Mouse (Mus musculus) E14TG2a.4 (cell line): ENCODE measurements around the gene Musk.
A peak's percentile ranks its signal among the peaks of the same experiment; 100 is the strongest.

Experiments
- H3K27me3 ChIP-seq: 2 replicates; pipeline ENCODE4 v1.6.1; 2014; ENCODE audit warnings: low read length, control low read depth; ENCODE audit not compliant: insufficient read depth
- H3K36me3 ChIP-seq: 2 replicates; pipeline ENCODE4 v1.6.1; 2014; ENCODE audit warnings: low read length, control low read depth; ENCODE audit not compliant: insufficient read depth
- H3K4me1 ChIP-seq: replicated peaks from 2 replicates; pipeline ENCODE4 v1.6.1; 2014; ENCODE audit warnings: low read depth, low read length, control low read depth
- H3K4me3 ChIP-seq: replicated peaks from 2 replicates; pipeline ENCODE4 v1.5.1; 2014; ENCODE audit warnings: mild to moderate bottlenecking, low read length
- H3K9me3 ChIP-seq: 2 replicates; pipeline ENCODE4 v1.6.1; 2014; ENCODE audit warnings: low read length, control low read depth
- CTCF ChIP-seq: conservative IDR thresholded peaks from 2 replicates; pipeline ENCODE4 v1.5.1; 2014; ENCODE audit warnings: low read length
- NANOG ChIP-seq: IDR thresholded peaks from 2 replicates; pipeline ENCODE4 v1.6.1; 2014; ENCODE audit warnings: borderline replicate concordance, low read length, mixed read lengths
- POU5F1 ChIP-seq: IDR thresholded peaks from 2 replicates; pipeline ENCODE4 v1.6.1; 2014; ENCODE audit warnings: low read length, borderline replicate concordance

Gene Musk

GRCm38 (mm10) chr4:58373599-58373998 lies 87.8 kb downstream of the Musk start:
- Histone ChIP-seq H3K36me3 (no peaks in the 10 kb centered on the region), H3K9me3 (no peaks in the 10 kb centered on the region), H3K4me3 (no peak overlapping the region), H3K27me3 (no peaks in the 10 kb centered on the region), H3K4me1 (no peaks in the 10 kb centered on the region)
- TF ChIP-seq CTCF, result no peak
- TF ChIP-seq POU5F1, result no peak
- no peak for TF ChIP-seq NANOG

GRCm38 (mm10) chr4:58374141-58374870 lies 88.5 kb downstream of the Musk start:
- Histone ChIP-seq H3K4me1 (no peaks in the 10 kb centered on the region), H3K36me3 (no peaks in the 10 kb centered on the region), H3K4me3 (no peak overlapping the region), H3K9me3 (no peaks in the 10 kb centered on the region), H3K27me3 (no peaks in the 10 kb centered on the region)
- TF ChIP-seq NANOG, result no peak
- TF ChIP-seq CTCF, result no peak
- no peak for TF ChIP-seq POU5F1

GRCm38 (mm10) chr4:58379186-58379585 lies 93.4 kb downstream of the Musk start:
- no peaks in the 10 kb centered on the region for H3K9me3 ChIP-seq

GRCm38 (mm10) chr4:58400861-58401341 lies 115.1 kb downstream of the Musk start:
- H3K9me3 ChIP-seq, result peaks cover 14% of the 10 kb centered on the region
- no peaks in the 10 kb centered on the region for H3K27me3 ChIP-seq
- H3K36me3 ChIP-seq, result no peaks in the 10 kb centered on the region
- H3K4me1 ChIP-seq, result no peaks in the 10 kb centered on the region
- no peak for TF ChIP-seq CTCF
- H3K4me3 ChIP-seq, result no peak overlapping the region

More at GRCm38 (mm10) chr4:58379186-58379585, 93.4 kb downstream of the Musk start:
- H3K36me3 ChIP-seq, result no peaks in the 10 kb centered on the region
- H3K4me1 ChIP-seq, result no peaks in the 10 kb centered on the region
- H3K27me3 ChIP-seq, result no peaks in the 10 kb centered on the region
- TF ChIP-seq NANOG, result no peak
- no peak for TF ChIP-seq POU5F1
- TF ChIP-seq CTCF, result no peak
- H3K4me3 ChIP-seq, result no peak overlapping the region

- Histone ChIP-seq H3K36me3 (no peaks in the 10 kb centered on the region), H3K27me3 (no peaks in the 10 kb centered on the region), H3K4me1 (no peaks in the 10 kb centered on the region), H3K9me3 (peaks cover 20% of the 10 kb centered on the region), H3K4me3 (no peak overlapping the region)
- TF ChIP-seq CTCF (no peak), POU5F1 (no peak), NANOG (no peak)
Measured at GRCm38 (mm10) chr4:58401973-58402501, 116.3 kb downstream of the Musk start.

- H3K27me3 ChIP-seq, result peaks cover 4% of the 10 kb centered on the region; the same call in 1 of the 2 replicates
- H3K36me3 ChIP-seq, result no peaks in the 10 kb centered on the region
- no peaks in the 10 kb centered on the region for H3K9me3 ChIP-seq
- no peaks in the 10 kb centered on the region for H3K4me1 ChIP-seq
- no peak overlapping the region for H3K4me3 ChIP-seq
- TF ChIP-seq CTCF (peak; percentile 32), NANOG (no peak)
Measured at GRCm38 (mm10) chr4:58413188-58414185, 127.7 kb downstream of the Musk start.

- no peaks in the 10 kb centered on the region for H3K4me1 ChIP-seq
- H3K4me3 ChIP-seq, result no peak overlapping the region
- H3K36me3 ChIP-seq, result no peaks in the 10 kb centered on the region
- TF ChIP-seq NANOG, result no peak
- TF ChIP-seq POU5F1, result no peak
- TF ChIP-seq CTCF, result peak; percentile 42
- H3K9me3 ChIP-seq, result no peaks in the 10 kb centered on the region
- peaks cover 4% of the 10 kb centered on the region; the same call in 1 of the 2 replicates for H3K27me3 ChIP-seq
Measured at GRCm38 (mm10) chr4:58415537-58415936, 129.8 kb downstream of the Musk start.

GRCm38 (mm10) chr4:58417319-58417718 lies 131.6 kb downstream of the Musk start:
- no peak for TF ChIP-seq POU5F1
- no peak for TF ChIP-seq NANOG
- TF ChIP-seq CTCF, result no peak
- peaks cover 4% of the 10 kb centered on the region; the same call in 1 of the 2 replicates for H3K27me3 ChIP-seq
- H3K4me3 ChIP-seq, result no peak overlapping the region
- H3K36me3 ChIP-seq, result no peaks in the 10 kb centered on the region
- peaks cover 6% of the 10 kb centered on the region for H3K9me3 ChIP-seq
- no peaks in the 10 kb centered on the region for H3K4me1 ChIP-seq

- TF ChIP-seq CTCF (0 out of 2 replicates have a peak, but pooled peaks have one; percentile 4), NANOG (no peak)
- no peaks in the 10 kb centered on the region for H3K36me3 ChIP-seq
- peaks cover 4% of the 10 kb centered on the region; the same call in 1 of the 2 replicates for H3K27me3 ChIP-seq
Measured at GRCm38 (mm10) chr4:58419225-58419624, 133.5 kb downstream of the Musk start.

More at GRCm38 (mm10) chr4:58419225-58419624, 133.5 kb downstream of the Musk start:
- peaks cover 6% of the 10 kb centered on the region for H3K9me3 ChIP-seq
- no peaks in the 10 kb centered on the region for H3K4me1 ChIP-seq
- H3K4me3 ChIP-seq, result no peak overlapping the region
